Mouse (Mus musculus) CH12.LX (cell line): ENCODE data around the gene Clic4. TPM values are rescaled to one million over a fixed set of nuclear protein-coding genes. Genes with fewer than 3 reads are reported as not detected.
A peak's percentile ranks its signal among the peaks of the same experiment; 100 is the strongest.

Source experiments
- DNase-seq: peaks from one replicate; pipeline ENCODE4 v3.0.0-alpha.2; 2013; ENCODE audit errors: extremely low read depth
- H3K27ac ChIP-seq: 2 replicates; pipeline ENCODE4 v1.5.1; 2012; ENCODE audit warnings: low read depth, mild to moderate bottlenecking, control low read depth, moderate library complexity; ENCODE audit not compliant: insufficient read depth
- H3K27me3 ChIP-seq: replicated peaks from 2 replicates; pipeline ENCODE3; 2012; ENCODE audit warnings: inconsistent platforms
- H3K36me3 ChIP-seq, 2 experiments: replicated peaks in 1 of 2; 2 replicates each; pipeline versions ENCODE3 to v1.6.1; 2012; ENCODE audit warnings: inconsistent platforms in 1 of 2, low read length in 1 of 2, mild to moderate bottlenecking in 1 of 2, mixed read lengths in 1 of 2, moderate library complexity in 1 of 2; ENCODE audit not compliant: control insufficient read depth in 1 of 2, insufficient read depth in 1 of 2
- H3K4me1 ChIP-seq, 2 experiments: 2 replicates each; pipeline ENCODE4 v1.6.1; 2012; ENCODE audit warnings: inconsistent platforms in 1 of 2, moderate library complexity in 1 of 2; ENCODE audit not compliant: insufficient read depth in 2 of 2, control insufficient read depth in 1 of 2
- H3K4me2 ChIP-seq: 2 replicates; pipeline ENCODE4 v1.6.1; 2012; ENCODE audit warnings: low read depth, mild to moderate bottlenecking, control low read depth; ENCODE audit not compliant: poor library complexity, insufficient read depth, severe bottlenecking
- H3K4me3 ChIP-seq, 3 experiments: fragments of 150-350 bp in 1 of 3; sonication (generic) in 1 of 3; replicated peaks in 1 of 3; 2 replicates each; pipeline versions ENCODE3 to v1.5.1; 2011 to 2012; ENCODE audit warnings: low read depth in 2 of 3, low read length in 2 of 3, mild to moderate bottlenecking in 2 of 3, moderate library complexity in 2 of 3, control low read depth in 1 of 3, improper control_type of control experiment in 1 of 3, inconsistent platforms in 1 of 3, mixed read lengths in 1 of 3; ENCODE audit not compliant: poor library complexity in 1 of 3
- H3K79me2 ChIP-seq: replicated peaks from 2 replicates; pipeline ENCODE4 v1.6.1; 2012; ENCODE audit warnings: mild to moderate bottlenecking, moderate library complexity; ENCODE audit not compliant: control insufficient read depth, poor library complexity, insufficient read depth, severe bottlenecking; ENCODE audit errors: extremely low read depth
- H3K9ac ChIP-seq: 2 replicates; pipeline ENCODE4 v1.6.1; 2012; ENCODE audit warnings: low read depth, mild to moderate bottlenecking, control low read depth, moderate library complexity; ENCODE audit not compliant: insufficient read depth
- H3K9me3 ChIP-seq: replicated peaks from 2 replicates; pipeline ENCODE3; 2012; ENCODE audit warnings: low read length, inconsistent platforms, mixed read lengths
- BHLHE40 ChIP-seq: IDR thresholded peaks from 2 replicates; pipeline ENCODE4 v1.6.1; 2011; ENCODE audit warnings: mild to moderate bottlenecking, low read depth, low read length, improper control_type of control experiment
- CHD1 ChIP-seq: IDR thresholded peaks from 2 replicates; pipeline ENCODE4 v1.6.1; 2012; ENCODE audit warnings: low read depth, low read length, improper control_type of control experiment, inconsistent platforms
- CHD2 ChIP-seq: IDR thresholded peaks from 2 replicates; pipeline ENCODE4 v1.6.1; 2011; ENCODE audit warnings: low read length, improper control_type of control experiment
- CTCF ChIP-seq, 2 experiments: IDR thresholded peaks in 1 of 2; conservative IDR thresholded peaks in 1 of 2; 2 replicates each; pipeline ENCODE4 v1.5.1; 2011 to 2012; ENCODE audit warnings: low read depth in 2 of 2, low read length in 2 of 2, improper control_type of control experiment in 1 of 2, inconsistent platforms in 1 of 2, mild to moderate bottlenecking in 1 of 2, moderate library complexity in 1 of 2
- E2F4 ChIP-seq: IDR thresholded peaks from 2 replicates; pipeline ENCODE4 v1.6.1; 2011; ENCODE audit warnings: low read depth, low read length, improper control_type of control experiment; ENCODE audit not compliant: insufficient replicate concordance
- ELF1 ChIP-seq: IDR thresholded peaks from 2 replicates; pipeline ENCODE4 v1.6.1; 2014; ENCODE audit warnings: low read depth, mild to moderate bottlenecking, inconsistent platforms, low read length, improper control_type of control experiment
- EP300 ChIP-seq: IDR thresholded peaks from 2 replicates; pipeline ENCODE4 v1.6.1; 2011; ENCODE audit warnings: low read length, improper control_type of control experiment
- ETS1 ChIP-seq: conservative IDR thresholded peaks from 2 replicates; pipeline ENCODE4 v1.6.1; 2012; ENCODE audit warnings: low read depth, mild to moderate bottlenecking, inconsistent platforms, low read length, improper control_type of control experiment, moderate library complexity
- GABPA ChIP-seq: IDR thresholded peaks from 2 replicates; pipeline ENCODE4 v1.6.1; 2012; ENCODE audit warnings: low read depth, low read length, improper control_type of control experiment, inconsistent platforms; ENCODE audit not compliant: insufficient replicate concordance
- HCFC1 ChIP-seq: IDR thresholded peaks from 2 replicates; pipeline ENCODE4 v1.6.1; 2012; ENCODE audit warnings: low read depth, mild to moderate bottlenecking, inconsistent platforms, low read length, improper control_type of control experiment
- IRF4 ChIP-seq: IDR thresholded peaks from 2 replicates; pipeline ENCODE4 v1.6.1; 2014; ENCODE audit warnings: low read depth, mild to moderate bottlenecking, inconsistent platforms, low read length, improper control_type of control experiment
- JUN ChIP-seq: IDR thresholded peaks from 2 replicates; pipeline ENCODE4 v1.6.1; 2011; ENCODE audit warnings: low read depth, mild to moderate bottlenecking, low read length, improper control_type of control experiment, moderate library complexity; ENCODE audit not compliant: insufficient read depth
- JUND ChIP-seq: conservative IDR thresholded peaks from 2 replicates; pipeline ENCODE4 v1.6.1; 2011; ENCODE audit warnings: low read depth, low read length, improper control_type of control experiment
- KAT2A ChIP-seq: IDR thresholded peaks from 2 replicates; pipeline ENCODE4 v1.6.1; 2012; ENCODE audit warnings: low read length, improper control_type of control experiment, inconsistent platforms; ENCODE audit not compliant: insufficient replicate concordance
- MAFK ChIP-seq: IDR thresholded peaks from 2 replicates; pipeline ENCODE4 v1.6.1; 2011; ENCODE audit warnings: low read length, improper control_type of control experiment; ENCODE audit not compliant: insufficient replicate concordance
- MAX ChIP-seq: IDR thresholded peaks from 2 replicates; pipeline ENCODE4 v1.6.1; 2011; ENCODE audit warnings: low read length, improper control_type of control experiment
- MAZ ChIP-seq: IDR thresholded peaks from 2 replicates; pipeline ENCODE4 v1.6.1; 2012; ENCODE audit warnings: low read depth, mild to moderate bottlenecking, inconsistent platforms, low read length, improper control_type of control experiment, moderate library complexity
- MEF2A ChIP-seq: IDR thresholded peaks from 2 replicates; pipeline ENCODE4 v1.6.1; 2014; ENCODE audit warnings: low read depth, mild to moderate bottlenecking, inconsistent platforms, low read length, improper control_type of control experiment, borderline replicate concordance
- MXI1 ChIP-seq: IDR thresholded peaks from 2 replicates; pipeline ENCODE4 v1.6.1; 2011; ENCODE audit warnings: mild to moderate bottlenecking, low read depth, low read length, improper control_type of control experiment
- MYC ChIP-seq: IDR thresholded peaks from 2 replicates; pipeline ENCODE4 v1.6.1; 2011; ENCODE audit warnings: low read depth, mild to moderate bottlenecking, improper control_type of control experiment, low read length
- NELFE ChIP-seq: IDR thresholded peaks from 2 replicates; pipeline ENCODE4 v1.6.1; 2011; ENCODE audit warnings: low read depth, low read length, improper control_type of control experiment
- NRF1 ChIP-seq: IDR thresholded peaks from 2 replicates; pipeline ENCODE4 v1.6.1; 2014; ENCODE audit warnings: low read depth, mild to moderate bottlenecking, inconsistent platforms, low read length, improper control_type of control experiment, moderate library complexity
- PAX5 ChIP-seq: IDR thresholded peaks from 2 replicates; pipeline ENCODE4 v1.6.1; 2012; ENCODE audit warnings: low read length, inconsistent platforms, mixed read lengths
- POLR2A ChIP-seq: IDR thresholded peaks from 2 replicates; pipeline ENCODE4 v1.6.1; 2011; ENCODE audit warnings: low read depth, mild to moderate bottlenecking, improper control_type of control experiment, low read length
- POLR2AphosphoS2 ChIP-seq: IDR thresholded peaks from 2 replicates; pipeline ENCODE4 v1.6.1; 2011; ENCODE audit warnings: low read depth, low read length, improper control_type of control experiment
- RAD21 ChIP-seq: IDR thresholded peaks from 2 replicates; pipeline ENCODE4 v1.6.1; 2011; ENCODE audit warnings: low read depth, mild to moderate bottlenecking, low read length, improper control_type of control experiment, moderate library complexity
- RCOR1 ChIP-seq: conservative IDR thresholded peaks from 2 replicates; pipeline ENCODE4 v1.6.1; 2012; ENCODE audit warnings: low read depth, mild to moderate bottlenecking, inconsistent platforms, low read length, improper control_type of control experiment
- SIN3A ChIP-seq: IDR thresholded peaks from 2 replicates; pipeline ENCODE4 v1.6.1; 2012; ENCODE audit warnings: low read length, improper control_type of control experiment, inconsistent platforms
- SMC3 ChIP-seq: IDR thresholded peaks from 2 replicates; pipeline ENCODE4 v1.6.1; 2011; ENCODE audit warnings: low read depth, low read length, improper control_type of control experiment
- TBP ChIP-seq: conservative IDR thresholded peaks from 2 replicates; pipeline ENCODE4 v1.6.1; 2011; ENCODE audit warnings: low read depth, low read length, improper control_type of control experiment
- TCF12 ChIP-seq: IDR thresholded peaks from 2 replicates; pipeline ENCODE4 v1.6.1; 2014; ENCODE audit warnings: low read depth, mild to moderate bottlenecking, inconsistent platforms, low read length, improper control_type of control experiment
- UBTF ChIP-seq: IDR thresholded peaks from 2 replicates; pipeline ENCODE4 v1.6.1; 2012; ENCODE audit warnings: low read depth, mild to moderate bottlenecking, inconsistent platforms, low read length, improper control_type of control experiment, moderate library complexity
- USF1 ChIP-seq: IDR thresholded peaks from 2 replicates; pipeline ENCODE4 v1.6.1; 2014; ENCODE audit warnings: low read depth, mild to moderate bottlenecking, inconsistent platforms, low read length, improper control_type of control experiment
- USF2 ChIP-seq: conservative IDR thresholded peaks from 2 replicates; pipeline ENCODE4 v1.6.1; 2011; ENCODE audit warnings: low read depth, low read length, improper control_type of control experiment
- ZC3H11A ChIP-seq: IDR thresholded peaks from 2 replicates; pipeline ENCODE4 v1.6.1; 2012; ENCODE audit warnings: low read depth, mild to moderate bottlenecking, inconsistent platforms, low read length, improper control_type of control experiment
- ZKSCAN1 ChIP-seq: IDR thresholded peaks from 2 replicates; pipeline ENCODE4 v1.6.1; 2012; ENCODE audit warnings: low read depth, inconsistent platforms, low read length, improper control_type of control experiment, borderline replicate concordance
- ZMIZ1 ChIP-seq: IDR thresholded peaks from 2 replicates; pipeline ENCODE4 v1.6.1; 2012; ENCODE audit warnings: low read depth, mild to moderate bottlenecking, inconsistent platforms, low read length, improper control_type of control experiment
- ZNF384 ChIP-seq: IDR thresholded peaks from 2 replicates; pipeline ENCODE4 v1.6.1; 2012; ENCODE audit warnings: low read depth, low read length, improper control_type of control experiment, inconsistent platforms
- dilution Hi-C: fragments of 300-500 bp; cut with MboI; formaldehyde crosslinking; loops from 2 replicates; pipeline ENCODE4 v1.14.3; 2020; ENCODE audit warnings: low sequenced_read_pairs; ENCODE audit not compliant: extremely low pct_unique_long_range_greater_than_20kb, extremely low pct_ligation_motif_present
- in situ Hi-C: fragments of 300-500 bp; cut with MboI; formaldehyde crosslinking; loops from 3 replicates; pipeline ENCODE4 v1.14.3; 2019; ENCODE audit warnings: low sequenced_read_pairs, low pct_ligation_motif_present, low pct_unique_long_range_greater_than_20kb, mixed read lengths
- polyA plus RNA-seq: library from polyadenylated mRNA; unstranded; fragments of >175 nt; gene quantifications from 2 replicates; pipeline ENCODE4 v1.2.1, GENCODE M21; 2012; ENCODE audit warnings: low read depth; ENCODE audit not compliant: insufficient read length
- total RNA-seq, 2 experiments: library from RNA; depleted of rRNA; stranded (reverse); fragments of 300-350 nt in 1 of 2; fragments of >200 nt in 1 of 2; gene quantifications; 2 replicates each; pipeline ENCODE4 v1.2.3; 2012 to 2014

Clic4 gene
- total and polyA plus RNA-seq, 3 experiments: 154 to 214 (median 199) TPM

- Histone ChIP-seq H3K27ac (peak overlapping the region; percentile 92), H3K4me3 (no peak overlapping the region), H3K4me1 (peaks cover 27 to 87% of the 10 kb centered on the region in 2 experiments), H3K36me3 (peaks cover 25 to 56% of the 10 kb centered on the region in 2 experiments), H3K9ac (peak overlapping the region; percentile 13; the same call in 1 of the 2 replicates), H3K79me2 (peaks cover 91% of the 10 kb centered on the region), H3K27me3 (no peaks in the 10 kb centered on the region), H3K4me2 (peak overlapping the region; percentile 98), H3K9me3 (no peaks in the 10 kb centered on the region)
- in situ Hi-C loops: no loop called here
- TF ChIP-seq ZC3H11A (no peak), NRF1 (no peak), MEF2A (peak; percentile 95), E2F4 (no peak), JUND (peak; percentile 62; the same call in 1 of the 2 replicates), ZMIZ1 (no peak), MXI1 (no peak), MAFK (0 out of 2 replicates have a peak, but pooled peaks have one; percentile 17), SIN3A (no peak), ELF1 (no peak), JUN (peak; percentile 48; the same call in 1 of the 2 replicates), MAX (no peak), GABPA (no peak), RCOR1 (peak; percentile 9; the same call in 1 of the 2 replicates), ZNF384 (no peak), ETS1 (peak; percentile 71), CTCF (conservative IDR thresholded peaks at IDR 0.05 in 1 of 2, IDR thresholded peaks at IDR 0.05 in 1 of 2; ENCODE audit: low read depth in 2 of 2, low read length in 2 of 2) (no peak), NELFE (no peak), SMC3 (no peak), KAT2A (no peak), TCF12 (no peak), CHD1 (no peak; the same call in 1 of the 2 replicates), BHLHE40 (peak; percentile 41), USF2 (no peak), HCFC1 (no peak), PAX5 (no peak), RAD21 (no peak), ZKSCAN1 (no peak), CHD2 (peak; percentile 49; the same call in 1 of the 2 replicates), POLR2AphosphoS2 (no peak), UBTF (no peak), MYC (no peak), TBP (0 out of 2 replicates have a peak, but pooled peaks have one; percentile 35), POLR2A (no peak), MAZ (peak; percentile 63; the same call in 1 of the 2 replicates), IRF4 (peak; percentile 86), USF1 (no peak), EP300 (peak; percentile 76)
- peak; percentile 67 for DNase-seq
- dilution Hi-C loops: no loop called here
These were observed 30.2 kb downstream of the Clic4 start for GRCm38 (mm10) chr4:135242383-135242782.
